Mouse (Mus musculus): Measurements from ENCODE around the gene Avpr2. TPM values are rescaled to one million over a fixed set of nuclear protein-coding genes. Genes with fewer than 3 reads are reported as not detected.

Gene Avpr2
- 0.05 and 0.13 TPM in 2 replicates for polyA plus RNA-seq (2015; fragmentation: Nextera tagmentation; extraction: Ambion mirVana)

DNA sequence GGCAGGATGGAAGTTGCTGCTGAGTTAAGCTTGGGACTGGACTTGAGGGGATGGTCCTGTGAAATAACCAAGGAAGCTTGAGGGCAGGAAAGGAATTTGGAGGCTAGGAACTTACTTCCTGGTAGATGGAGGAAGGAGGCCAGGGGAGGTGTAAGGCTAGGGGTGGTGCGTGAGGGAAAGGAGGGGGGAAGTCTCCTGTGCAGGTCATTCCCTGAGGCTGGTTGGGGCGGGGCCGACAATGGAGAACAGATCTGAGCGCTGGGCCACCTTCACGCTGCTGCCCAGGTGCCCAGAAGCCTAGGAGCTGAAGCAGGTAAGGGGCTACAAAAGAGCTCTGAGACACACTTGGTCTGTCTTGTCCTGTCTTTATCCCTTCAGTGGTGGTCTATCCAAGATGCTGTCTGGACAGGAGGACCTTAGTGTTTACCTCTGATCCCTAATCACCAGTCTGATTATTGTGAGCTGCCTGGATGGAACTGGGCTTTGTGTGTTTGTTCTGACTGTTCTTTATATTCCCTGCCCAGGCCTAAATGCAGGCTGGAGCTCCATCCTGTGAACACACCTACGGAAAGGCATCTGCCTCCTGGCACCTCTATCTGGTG lies at the start of gene Avpr2:
Gene Avpr2 (plus strand): TSS at position 552 of the 602 bp plus-strand sequence.
- H3K9ac ChIP-seq: no peak within 1 kb of the TSS
- no peak for ATAC-seq (ENCODE audit: low FRiP score, low read depth)
- H3K4me3 ChIP-seq: no peak within 1 kb of the TSS
- no peak within 1 kb of the TSS for H3K4me2 ChIP-seq (replicated peaks)
- 66% methylated on average over 6 of the region's 6 CpGs for WGBS
- H3K4me1 ChIP-seq: no peaks in the 10 kb centered on the region
- H3K27ac ChIP-seq: no peak within 1 kb of the TSS
- H3K36me3 ChIP-seq: no peaks in the 10 kb centered on the region
- H3K9me3 ChIP-seq: no peaks in the 10 kb centered on the region
- peaks cover 9% of the 10 kb centered on the region; the same call in 1 of the 2 replicates for H3K27me3 ChIP-seq

DNA sequence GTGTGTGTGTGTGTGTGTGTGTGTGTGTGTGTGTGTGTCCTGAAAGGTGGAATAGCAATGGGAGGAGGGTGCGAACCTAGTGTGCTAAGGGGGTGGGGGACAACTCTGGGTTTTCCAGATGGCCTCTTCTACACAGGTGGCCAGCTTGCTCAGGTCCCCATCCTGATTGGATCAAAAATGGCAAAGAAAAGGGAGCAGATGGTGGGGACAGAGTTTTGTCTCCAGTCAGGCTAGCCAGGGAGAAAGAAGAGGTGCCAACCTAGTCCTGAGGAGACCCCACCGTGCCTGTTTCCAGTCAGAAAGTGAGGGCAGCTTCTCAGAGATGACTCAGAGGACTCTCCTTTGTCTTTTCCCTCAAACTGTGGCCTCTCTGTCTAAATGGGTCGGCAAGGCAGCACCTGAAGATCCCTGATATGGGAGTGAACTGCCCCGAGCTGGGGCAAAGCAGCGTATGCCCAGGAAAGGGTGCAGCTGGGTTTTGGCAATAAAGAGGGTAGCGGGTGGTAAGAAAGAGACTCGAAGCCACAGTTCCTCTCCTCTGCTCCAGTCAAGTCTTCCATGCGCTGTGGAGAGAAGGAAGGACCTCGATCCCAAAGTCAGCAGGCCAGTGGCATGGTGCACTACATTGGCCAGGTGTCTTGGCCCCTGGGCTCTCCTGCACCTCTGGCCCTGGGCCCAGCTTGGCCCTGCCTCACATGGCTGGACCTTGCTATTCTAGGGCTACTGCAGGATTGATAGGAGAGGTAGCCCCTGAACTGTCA lies 37.4 kb upstream of the Avpr2 start:
- no peak overlapping the region for H3K9ac ChIP-seq
- WGBS: 80% methylated on average over 9 of the region's 9 CpGs

GRCm38 (mm10) chrX:73855087-73855408 lies 36.9 kb upstream of the Avpr2 start:
- Histone ChIP-seq H3K27me3 (no peaks in the 10 kb centered on the region), H3K4me1 (no peaks in the 10 kb centered on the region)

More for the DNA sequence above, 37.4 kb upstream of the Avpr2 start:
- no peaks in the 10 kb centered on the region for H3K4me1 ChIP-seq
- H3K27me3 ChIP-seq: no peaks in the 10 kb centered on the region
- H3K9me3 ChIP-seq: no peaks in the 10 kb centered on the region
- H3K4me3 ChIP-seq: no peak overlapping the region
- ATAC-seq (ENCODE audit: low FRiP score, low read depth): no peak
- H3K36me3 ChIP-seq: no peaks in the 10 kb centered on the region
- H3K4me2 ChIP-seq (replicated peaks): no peak overlapping the region
- H3K27ac ChIP-seq: no peak overlapping the region

DNA sequence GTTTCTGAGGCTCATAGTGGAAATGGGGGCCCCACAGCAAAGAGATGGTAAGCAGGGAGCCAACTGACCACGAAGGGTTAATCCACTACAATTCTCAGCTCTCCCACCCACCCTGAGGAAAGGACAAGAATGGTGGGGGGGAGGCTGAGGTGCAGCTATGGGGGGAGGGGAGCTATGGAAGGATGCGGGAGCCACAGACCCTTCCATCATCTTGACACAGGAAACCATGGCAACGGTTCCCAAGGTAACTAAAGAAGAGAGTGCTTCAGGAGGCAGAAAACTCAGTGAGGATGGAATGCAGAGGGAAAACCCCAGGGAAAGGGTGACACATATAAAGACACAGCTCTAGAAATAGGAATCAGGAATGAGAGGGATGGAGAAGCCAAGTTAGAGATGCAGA lies 27.2 kb upstream of the Avpr2 start:
- Histone ChIP-seq H3K36me3 (no peaks in the 10 kb centered on the region), H3K4me1 (no peaks in the 10 kb centered on the region), H3K4me2 (replicated peaks) (no peak overlapping the region), H3K9ac (no peak overlapping the region), H3K9me3 (no peaks in the 10 kb centered on the region), H3K4me3 (no peak overlapping the region), H3K27ac (no peak overlapping the region), H3K27me3 (no peaks in the 10 kb centered on the region; the same call in 1 of the 2 replicates)
- whole genome bisulfite sequencing: 50% methylated on average over 3 of the region's 3 CpGs
- ATAC-seq (ENCODE audit: low FRiP score, low read depth): no peak

More at GRCm38 (mm10) chrX:73855087-73855408, 36.9 kb upstream of the Avpr2 start:
- WGBS: 71% methylated on average over 3 of the region's 3 CpGs
- Histone ChIP-seq H3K36me3 (no peaks in the 10 kb centered on the region), H3K9ac (no peak overlapping the region), H3K9me3 (no peaks in the 10 kb centered on the region), H3K4me3 (no peak overlapping the region), H3K27ac (no peak overlapping the region), H3K4me2 (replicated peaks) (no peak overlapping the region)
- ATAC-seq (ENCODE audit: low FRiP score, low read depth): no peak

GRCm38 (mm10) chrX:73867256-73867655 lies 24.6 kb upstream of the Avpr2 start:
- H3K9ac ChIP-seq: no peak overlapping the region
- 25% methylated on average over 3 of the region's 3 CpGs for WGBS
- no peak overlapping the region for H3K4me3 ChIP-seq
- H3K36me3 ChIP-seq: no peaks in the 10 kb centered on the region
- H3K27ac ChIP-seq: no peak overlapping the region
- no peaks in the 10 kb centered on the region for H3K27me3 ChIP-seq
- H3K4me2 ChIP-seq (replicated peaks): no peak overlapping the region
- no peaks in the 10 kb centered on the region for H3K4me1 ChIP-seq
- H3K9me3 ChIP-seq: no peaks in the 10 kb centered on the region
- no peak for ATAC-seq (ENCODE audit: low FRiP score, low read depth)

DNA sequence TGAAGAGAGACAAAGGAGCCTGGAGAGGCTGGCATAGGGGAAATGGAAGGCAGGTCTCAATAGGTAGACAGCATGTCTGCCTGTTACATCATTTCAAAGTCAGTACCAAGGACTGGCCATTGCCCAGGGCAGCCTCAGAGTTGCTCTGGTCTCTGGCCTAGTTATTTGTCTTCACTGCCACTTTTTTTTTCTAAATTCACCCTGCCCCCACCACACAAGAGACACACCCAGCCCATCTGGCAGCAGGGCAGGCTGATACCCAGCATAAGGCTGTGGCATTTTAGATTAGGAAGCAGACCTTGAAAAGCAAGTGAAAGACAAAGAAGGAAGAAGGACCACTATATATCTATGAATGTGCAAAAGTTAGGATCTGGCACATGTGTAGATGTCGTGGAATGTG lies 24.1 kb upstream of the Avpr2 start:
- ATAC-seq (ENCODE audit: low FRiP score, low read depth): no peak
- Histone ChIP-seq H3K9ac (no peak overlapping the region), H3K27ac (no peak overlapping the region)

DNA sequence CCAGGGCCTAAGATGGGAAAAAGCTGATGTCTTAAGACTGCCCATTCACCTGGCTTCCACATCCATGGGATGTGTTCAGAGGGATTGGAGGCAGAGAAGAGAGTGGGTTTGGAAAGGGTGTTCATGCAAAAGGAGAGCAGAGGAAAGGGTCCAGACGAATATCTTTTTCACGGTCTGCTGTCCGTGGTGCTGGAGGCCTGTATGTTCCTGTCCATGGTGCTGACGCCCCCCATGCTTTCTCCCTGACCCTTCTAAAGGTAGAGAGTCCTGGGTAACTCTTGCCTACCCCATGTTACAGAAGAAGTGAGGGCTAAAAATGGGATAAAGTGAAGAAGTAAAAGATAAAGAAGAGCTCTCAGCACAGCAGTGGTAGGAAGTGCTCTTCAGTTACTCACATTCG lies 22.6 kb upstream of the Avpr2 start:
- H3K4me2 ChIP-seq (replicated peaks): no peak overlapping the region
- WGBS: 10% methylated on average over 5 of the region's 5 CpGs

More for the DNA sequence above, 24.1 kb upstream of the Avpr2 start:
- H3K4me3 ChIP-seq: no peak overlapping the region
- H3K4me2 ChIP-seq (replicated peaks): no peak overlapping the region
- no peaks in the 10 kb centered on the region for H3K9me3 ChIP-seq
- no peaks in the 10 kb centered on the region for H3K4me1 ChIP-seq
- WGBS: 73% methylated on average over 1 of the region's 1 CpGs
- no peaks in the 10 kb centered on the region for H3K27me3 ChIP-seq
- no peaks in the 10 kb centered on the region for H3K36me3 ChIP-seq

GRCm38 (mm10) chrX:73871474-73871873 lies 20.4 kb upstream of the Avpr2 start:
- H3K4me2 ChIP-seq (replicated peaks): no peak overlapping the region
- no peaks in the 10 kb centered on the region for H3K9me3 ChIP-seq
- ATAC-seq (ENCODE audit: low FRiP score, low read depth): no peak

More for the DNA sequence above, 22.6 kb upstream of the Avpr2 start:
- ATAC-seq (ENCODE audit: low FRiP score, low read depth): no peak
- no peak overlapping the region for H3K4me3 ChIP-seq
- no peaks in the 10 kb centered on the region for H3K4me1 ChIP-seq
- H3K27me3 ChIP-seq: no peaks in the 10 kb centered on the region
- H3K9ac ChIP-seq: no peak overlapping the region
- no peak overlapping the region for H3K27ac ChIP-seq
- H3K9me3 ChIP-seq: no peaks in the 10 kb centered on the region
- H3K36me3 ChIP-seq: no peaks in the 10 kb centered on the region

DNA sequence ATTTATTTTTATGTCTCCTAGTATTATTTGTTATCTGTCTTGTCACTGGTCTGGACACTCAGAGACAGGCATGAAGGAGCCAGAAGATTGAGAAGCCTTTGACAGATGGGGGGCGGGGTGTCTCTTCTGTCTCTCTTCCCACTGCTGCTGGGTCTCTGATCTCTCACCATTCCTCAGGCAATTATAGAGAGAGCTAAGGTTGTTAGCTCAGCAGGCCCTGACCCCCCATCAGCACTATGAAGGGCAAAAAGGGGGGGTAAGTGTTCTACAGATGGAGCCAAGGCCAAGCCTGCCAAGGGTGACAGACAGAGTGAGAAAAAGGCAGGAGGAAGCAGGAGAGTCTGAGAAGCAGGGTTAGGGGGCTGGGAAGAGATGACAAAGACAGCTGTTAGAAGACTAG lies 19.9 kb upstream of the Avpr2 start:
- no peaks in the 10 kb centered on the region for H3K4me1 ChIP-seq
- H3K27ac ChIP-seq: no peak overlapping the region
- H3K9ac ChIP-seq: no peak overlapping the region
- 50% methylated on average over 1 of the region's 1 CpGs for WGBS
- no peaks in the 10 kb centered on the region for H3K36me3 ChIP-seq
- ATAC-seq (ENCODE audit: low FRiP score, low read depth): no peak
- H3K27me3 ChIP-seq: no peaks in the 10 kb centered on the region
- H3K9me3 ChIP-seq: no peaks in the 10 kb centered on the region
- H3K4me2 ChIP-seq (replicated peaks): no peak overlapping the region
- no peak overlapping the region for H3K4me3 ChIP-seq

More at GRCm38 (mm10) chrX:73871474-73871873, 20.4 kb upstream of the Avpr2 start:
- no peaks in the 10 kb centered on the region for H3K36me3 ChIP-seq
- H3K9ac ChIP-seq: no peak overlapping the region
- no peak overlapping the region for H3K4me3 ChIP-seq
- no peaks in the 10 kb centered on the region for H3K27me3 ChIP-seq
- H3K4me1 ChIP-seq: no peaks in the 10 kb centered on the region
- no peak overlapping the region for H3K27ac ChIP-seq

DNA sequence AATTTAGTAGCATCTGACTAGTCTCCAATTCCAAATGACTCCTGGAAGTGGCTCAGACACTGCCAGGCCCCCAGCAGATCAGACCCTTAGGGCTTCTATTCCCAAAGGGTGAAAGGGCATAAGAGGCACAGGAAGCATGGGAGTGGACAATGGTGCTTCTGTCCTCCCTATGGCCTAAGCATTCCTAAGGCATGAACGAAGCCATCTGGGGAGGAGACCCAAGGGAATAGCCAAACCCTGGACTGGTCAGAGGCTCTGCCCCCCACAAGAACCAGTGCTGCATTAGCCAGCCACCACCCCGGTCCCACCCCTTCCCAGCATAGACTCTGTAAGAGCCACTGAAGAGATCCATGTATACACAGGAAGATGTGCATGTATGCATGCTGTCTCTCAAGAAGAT lies 16.0 kb upstream of the Avpr2 start:
- ATAC-seq (ENCODE audit: low FRiP score, low read depth): no peak
- Histone ChIP-seq H3K36me3 (no peaks in the 10 kb centered on the region), H3K4me2 (replicated peaks) (no peak overlapping the region), H3K4me1 (no peaks in the 10 kb centered on the region), H3K9ac (no peak overlapping the region), H3K4me3 (no peak overlapping the region), H3K27ac (no peak overlapping the region), H3K27me3 (peaks cover 24% of the 10 kb centered on the region), H3K9me3 (no peaks in the 10 kb centered on the region)
- WGBS: 65% methylated on average over 2 of the region's 2 CpGs

DNA sequence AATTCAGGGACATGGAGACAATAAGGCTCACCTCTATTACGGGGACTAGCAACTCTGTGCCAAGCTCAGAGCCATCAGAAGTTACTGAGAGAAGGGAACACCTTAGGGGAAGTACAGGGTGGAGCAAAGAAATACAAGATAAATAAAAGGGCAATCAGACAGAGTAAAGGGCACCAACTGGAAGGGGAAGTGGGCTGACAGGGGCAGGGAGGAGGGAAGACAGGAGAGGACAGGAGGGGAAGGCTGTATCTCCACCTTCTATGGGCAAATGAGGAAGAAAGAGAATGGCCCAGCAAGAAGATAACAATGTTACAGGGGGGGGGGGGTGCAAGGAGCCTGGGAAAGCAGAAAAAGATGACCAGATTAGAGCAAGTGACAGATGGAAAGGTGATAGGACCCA lies 14.9 kb upstream of the Avpr2 start:
- no peak for ATAC-seq (ENCODE audit: low FRiP score, low read depth)
- WGBS: 59% methylated on average over 1 of the region's 1 CpGs

DNA sequence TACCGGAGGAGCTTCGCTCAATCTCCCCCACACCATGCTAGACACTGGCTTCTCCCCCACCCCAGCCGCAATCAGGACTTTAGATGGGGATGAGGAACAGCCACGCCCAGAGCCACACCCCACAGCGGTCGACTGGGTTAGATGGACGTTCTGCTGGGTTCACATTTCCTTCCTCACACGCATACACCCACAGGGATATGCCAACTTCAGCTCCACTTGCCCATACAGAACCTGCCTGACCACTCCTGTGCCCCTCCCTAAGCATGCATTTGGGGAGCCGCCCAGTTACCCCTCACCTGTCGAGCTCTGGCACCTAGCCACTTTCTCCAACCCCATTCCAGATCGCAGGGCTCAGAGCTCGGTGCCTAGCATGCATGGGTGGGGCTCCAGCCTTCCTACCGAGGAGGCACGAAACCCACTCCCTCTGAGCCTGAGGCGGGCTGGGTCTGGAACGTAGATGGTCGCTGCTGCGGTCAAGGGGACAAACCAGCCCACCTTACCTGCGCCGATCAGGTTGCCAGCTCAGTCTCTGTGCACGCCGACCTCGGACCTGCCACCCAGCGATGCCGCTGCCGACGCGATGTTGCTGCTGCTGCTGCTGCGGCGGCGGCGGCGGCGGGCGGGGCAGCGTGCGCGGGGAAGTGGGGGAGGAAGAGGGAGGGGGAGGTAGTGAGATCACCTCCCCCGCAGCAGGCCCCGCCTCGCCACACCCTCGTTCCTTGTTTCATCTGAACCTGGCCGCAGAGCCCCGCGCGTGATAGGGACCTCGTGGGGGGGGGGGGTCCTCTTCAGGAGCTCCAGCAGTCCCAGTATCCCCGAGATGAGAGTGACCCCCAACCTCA lies 11.5 kb upstream of the Avpr2 start:
- no peak overlapping the region for H3K27ac ChIP-seq
- peak overlapping the region; percentile 76 for H3K4me2 ChIP-seq (replicated peaks)
- H3K9me3 ChIP-seq: no peaks in the 10 kb centered on the region
- peaks cover 25% of the 10 kb centered on the region for H3K27me3 ChIP-seq
- H3K9ac ChIP-seq: peak overlapping the region; percentile 43
- no peaks in the 10 kb centered on the region for H3K36me3 ChIP-seq
- peak overlapping the region; percentile 46 for H3K4me3 ChIP-seq
- 0 out of 2 replicates have a peak, but pooled peaks cover 5% of the 10 kb centered on the region for H3K4me1 ChIP-seq
- 18% methylated on average over 34 of the region's 48 CpGs for WGBS
- no peak; the same call in 1 of the 2 replicates for ATAC-seq (ENCODE audit: low FRiP score, low read depth)

More for the DNA sequence above, 14.9 kb upstream of the Avpr2 start:
- H3K4me2 ChIP-seq (replicated peaks): no peak overlapping the region
- 0 out of 2 replicates have a peak, but pooled peaks cover 5% of the 10 kb centered on the region for H3K4me1 ChIP-seq
- H3K36me3 ChIP-seq: no peaks in the 10 kb centered on the region
- no peak overlapping the region for H3K27ac ChIP-seq
- no peak overlapping the region for H3K4me3 ChIP-seq
- no peaks in the 10 kb centered on the region for H3K9me3 ChIP-seq
- H3K9ac ChIP-seq: no peak overlapping the region
- peaks cover 25% of the 10 kb centered on the region for H3K27me3 ChIP-seq

All from limb, embryonic 13.5 days (tissue).